Mouse (Mus musculus): Measurements from ENCODE around the gene Gm10309. TPM values are rescaled to one million over a fixed set of nuclear protein-coding genes. Genes with fewer than 3 reads are reported as not detected.
"Not testable (repeated sequence)": the region's sequence is repeated elsewhere in the genome, so short reads cannot be mapped to it uniquely, and the experiment has no call there.

Gm10309 gene
- total RNA-seq, 2 experiments from 2014 or later, result 0.13 TPM; not detected in 1

GRCm38 (mm10) chr17:86509871-86510270, 4.8 kb upstream of the Gm10309 start:
- peak in 1 of 2 experiments; percentile 45 for DNase-seq

- DNase-seq, result no peak
These were observed 3.1 kb upstream of the Gm10309 start for GRCm38 (mm10) chr17:86508212-86508490.

GRCm38 (mm10) chr17:86507342-86508211, 2.5 kb upstream of the Gm10309 start:
- DNase-seq, result peak; percentile 63 to 79

GRCm38 (mm10) chr17:86506881-86507280, 1.8 kb upstream of the Gm10309 start:
- no peak for DNase-seq

GRCm38 (mm10) chr17:86503208-86503897, 1.7 kb downstream of the Gm10309 start:
- DNase-seq, result no peak

- DNase-seq, result peak in 1 of 2 experiments; percentile 28
These were observed 3.6 kb downstream of the Gm10309 start for GRCm38 (mm10) chr17:86501393-86501792.

- peak; percentile 64 to 75 for DNase-seq
These were observed 5.5 kb downstream of the Gm10309 start for GRCm38 (mm10) chr17:86499359-86500045.

GRCm38 (mm10) chr17:86497302-86497701, 7.7 kb downstream of the Gm10309 start:
- DNase-seq, result no peak

GRCm38 (mm10) chr17:86496123-86496771, 8.8 kb downstream of the Gm10309 start:
- peak; percentile 56 to 58 for DNase-seq

GRCm38 (mm10) chr17:86494895-86495294, 10.1 kb downstream of the Gm10309 start:
- DNase-seq, result peak in 1 of 2 experiments; percentile 33

- no peak for DNase-seq
These were observed 10.5 kb downstream of the Gm10309 start for GRCm38 (mm10) chr17:86494494-86494893.

GRCm38 (mm10) chr17:86493891-86494420, 11.1 kb downstream of the Gm10309 start:
- DNase-seq, result no peak

- DNase-seq, result no peak
These were observed 12.7 kb downstream of the Gm10309 start for GRCm38 (mm10) chr17:86492376-86492775.

- DNase-seq, result no peak
These were observed 15.2 kb downstream of the Gm10309 start for GRCm38 (mm10) chr17:86489827-86490226.

GRCm38 (mm10) chr17:86487450-86487849, 17.6 kb downstream of the Gm10309 start:
- DNase-seq, result no peak

- DNase-seq, result no peak
These were observed 18.4 kb downstream of the Gm10309 start for GRCm38 (mm10) chr17:86486657-86487056.

GRCm38 (mm10) chr17:86484087-86484737, 20.8 kb downstream of the Gm10309 start:
- peak; percentile 80 to 94 for DNase-seq

GRCm38 (mm10) chr17:86482675-86483074, 22.4 kb downstream of the Gm10309 start:
- no peak for DNase-seq

GRCm38 (mm10) chr17:86479406-86479805, 25.6 kb downstream of the Gm10309 start:
- DNase-seq, result no peak

- not testable (repeated sequence) for DNase-seq
These were observed 27.6 kb downstream of the Gm10309 start for GRCm38 (mm10) chr17:86477401-86477800.

- no peak for DNase-seq
These were observed 28.4 kb downstream of the Gm10309 start for GRCm38 (mm10) chr17:86476674-86477073.
